In genomic region chr6:39573791-39574554, GRCm38 (mm10) we compare ENCODE assay signal across 8 mouse cellular contexts. TPM values are rescaled to one million over a fixed set of nuclear protein-coding genes. Genes with fewer than 3 reads are reported as not detected.
DNase-seq lines count a peak whose midpoint lies in the region; ATAC-seq and TF ChIP-seq lines count a peak whose summit lies in the region.

TSS of gene Adck2 (plus strand) at chr6:39573873.

- no peaks in the 10 kb centered on the region for H3K27me3 ChIP-seq in forebrain, embryonic 16.5 days (replicated peaks; ENCODE audit: control insufficient read depth, insufficient read depth, low read length)

- intact Hi-C loops in heart, postnatal 25 days (cut with DNase I): no loop called here

- H3K9me3 ChIP-seq in ES-E14 (ENCODE audit: control insufficient read depth, insufficient read depth, low read depth, low read length): no peaks in the 10 kb centered on the region
- H3K9me3 ChIP-seq in forebrain, embryonic 16.5 days (ENCODE audit: control insufficient read depth, low read length): no peaks in the 10 kb centered on the region

- peak within 1 kb of the TSS; percentile 90 for H3K4me2 ChIP-seq in forebrain, embryonic 16.5 days (ENCODE audit: low read length)

- DNase-seq in ES-E14 (ENCODE audit: low read depth, low spot score): no peak
- peak; percentile 85 for DNase-seq in cerebellum, adult 11-12 months
- peak; percentile 64 for DNase-seq in heart, postnatal 25 days (ENCODE audit: low spot score)
- peak; percentile 70 to 85 for DNase-seq in layer of hippocampus, adult 18-20 months (ENCODE audit: low spot score in 2 of 2)
- DNase-seq in lung, adult 2 months: peak; percentile 70
- peak; percentile 82 for DNase-seq in testis, postnatal 14 days (ENCODE audit: low spot score)

- no peak for TF ChIP-seq CTCF in lung, adult 2 months (IDR thresholded peaks at IDR 0.05; ENCODE audit: insufficient read depth, low read length)

- peaks cover 3 to 5% of the 10 kb centered on the region in 2 experiments; a peak in 1 of 4 replicates for H3K4me1 ChIP-seq in ES-E14 (ENCODE audit: control insufficient read depth in 2 of 2, insufficient read depth in 2 of 2, low read length in 2 of 2, poor library complexity in 1 of 2)
- H3K4me1 ChIP-seq in forebrain, embryonic 16.5 days (replicated peaks; ENCODE audit: control insufficient read depth, insufficient read depth, low read length): peaks cover 15% of the 10 kb centered on the region
- peaks cover 3% of the 10 kb centered on the region; the same call in 1 of the 2 replicates for H3K4me1 ChIP-seq in lung, adult 2 months (ENCODE audit: control insufficient read depth, insufficient read depth, low read length)

- peak within 1 kb of the TSS; percentile 78 to 85 for H3K4me3 ChIP-seq in ES-E14 (ENCODE audit: insufficient read depth in 1 of 2, low read depth in 1 of 2, low read length in 2 of 2, poor library complexity in 1 of 2, severe bottlenecking in 1 of 2)
- H3K4me3 ChIP-seq in forebrain, embryonic 16.5 days (replicated peaks; ENCODE audit: low read length): peak within 1 kb of the TSS; percentile 80
- peak within 1 kb of the TSS; percentile 70 for H3K4me3 ChIP-seq in lung, adult 2 months (replicated peaks; ENCODE audit: extremely low read depth, low read depth, low read length)

- peak; percentile 96 for ATAC-seq in forebrain, embryonic 16.5 days
- peak; percentile 93 for ATAC-seq in neutrophil, adult 5-6 weeks (ENCODE audit: extremely low read depth, insufficient number of reproducible peaks, low FRiP score, poor library complexity, severe bottlenecking)

- in situ Hi-C loops in ES-E14 (cut with MboI; ENCODE audit: low sequenced_read_pairs in 2 of 2, unreplicated experiment in 2 of 2): loop anchor here in 1 of 2 experiments (10.0 kb wide), 1 partner anchor 211 kb away; no protein-coding TSS in a partner anchor

- H3K36me3 ChIP-seq in ES-E14 (ENCODE audit: control insufficient read depth, insufficient read depth, low read length, poor library complexity, severe bottlenecking): no peaks in the 10 kb centered on the region
- H3K36me3 ChIP-seq in forebrain, embryonic 16.5 days (ENCODE audit: control insufficient read depth, insufficient read depth): peaks cover 2% of the 10 kb centered on the region; the same call in 1 of the 2 replicates

- under 1% methylated on average over 49 of the region's 49 CpGs for WGBS in forebrain, embryonic 16.5 days
- under 1% methylated on average over 49 of the region's 49 CpGs for WGBS in lung, adult 2 months

- H3K9ac ChIP-seq in ES-E14 (ENCODE audit: insufficient read depth, low read depth, low read length, poor library complexity, severe bottlenecking): peak within 1 kb of the TSS; percentile 70
- H3K9ac ChIP-seq in forebrain, embryonic 16.5 days (replicated peaks; ENCODE audit: low read depth, low read length): peak within 1 kb of the TSS; percentile 97

- no peak within 1 kb of the TSS for H3K27ac ChIP-seq in ES-E14 (ENCODE audit: insufficient read depth, low read depth, low read length, poor library complexity, severe bottlenecking)
- H3K27ac ChIP-seq in forebrain, embryonic 16.5 days (ENCODE audit: low read length): peak within 1 kb of the TSS; percentile 96

- peak; percentile 84; the same call in 1 of the 2 replicates for TF ChIP-seq POLR2A in lung, adult 2 months (IDR thresholded peaks at IDR 0.05; ENCODE audit: borderline replicate concordance, extremely low read depth, low read depth, low read length)

TF ChIP-seq in ES-E14, 5 proteins besides CTCF, POLR2A, EP300 and RAD21:
- TF ChIP-seq ZNF384 (IDR thresholded peaks at IDR 0.05; ENCODE audit: low read depth, low read length) (no peak), CHD2 (IDR thresholded peaks at IDR 0.05; ENCODE audit: low read depth, low read length) (no peak), HCFC1 (IDR thresholded peaks at IDR 0.05; ENCODE audit: borderline replicate concordance, insufficient read depth, low read length) (no peak), ZC3H11A (IDR thresholded peaks at IDR 0.05; ENCODE audit: borderline replicate concordance, low read depth, low read length) (no peak), MAFK (IDR thresholded peaks at IDR 0.05; ENCODE audit: insufficient read depth, low read depth, low read length) (no peak)
TF ChIP-seq in ES-E14: peak in this region for 0.

RNA-seq across cellular contexts. Expression of gene Adck2, which starts in this region (rescaled TPM):
- total RNA-seq in ES-E14 (2012; rRNA removed): 11.4 and 18.1 TPM in 2 replicates
- 50.3 and 50.5 TPM in 2 replicates for polyA plus RNA-seq in forebrain, embryonic 16.5 days (2015; fragmentation: Nextera tagmentation; extraction: Ambion mirVana)
- 10 to 100 TPM; 16.5 to 16.6 TPM for total RNA-seq in heart, postnatal 25 days (2021)
- 10 to 100 TPM; 21.6 to 27.3 TPM for total RNA-seq in layer of hippocampus, adult 18-20 months (2021)
- 10.9 and 11.5 TPM in 2 replicates for polyA plus RNA-seq in lung, adult 2 months (2012; rRNA removed)
- total RNA-seq in neutrophil, adult 5-6 weeks (2017): 13.6 and 13.8 TPM in 2 replicates
